Mouse (Mus musculus) bone marrow macrophage, adult 2 months (primary cell): ENCODE measurements around the gene Dll1.

Source experiments
- CTCF ChIP-seq: IDR thresholded peaks from 2 replicates; pipeline ENCODE4 v1.5.1; 2012; ENCODE audit warnings: low read depth, mild to moderate bottlenecking, low read length, moderate library complexity
- POLR2A ChIP-seq: IDR thresholded peaks from 2 replicates; pipeline ENCODE4 v1.6.1; 2012; ENCODE audit warnings: mild to moderate bottlenecking, low read depth, low read length, borderline replicate concordance

DNA sequence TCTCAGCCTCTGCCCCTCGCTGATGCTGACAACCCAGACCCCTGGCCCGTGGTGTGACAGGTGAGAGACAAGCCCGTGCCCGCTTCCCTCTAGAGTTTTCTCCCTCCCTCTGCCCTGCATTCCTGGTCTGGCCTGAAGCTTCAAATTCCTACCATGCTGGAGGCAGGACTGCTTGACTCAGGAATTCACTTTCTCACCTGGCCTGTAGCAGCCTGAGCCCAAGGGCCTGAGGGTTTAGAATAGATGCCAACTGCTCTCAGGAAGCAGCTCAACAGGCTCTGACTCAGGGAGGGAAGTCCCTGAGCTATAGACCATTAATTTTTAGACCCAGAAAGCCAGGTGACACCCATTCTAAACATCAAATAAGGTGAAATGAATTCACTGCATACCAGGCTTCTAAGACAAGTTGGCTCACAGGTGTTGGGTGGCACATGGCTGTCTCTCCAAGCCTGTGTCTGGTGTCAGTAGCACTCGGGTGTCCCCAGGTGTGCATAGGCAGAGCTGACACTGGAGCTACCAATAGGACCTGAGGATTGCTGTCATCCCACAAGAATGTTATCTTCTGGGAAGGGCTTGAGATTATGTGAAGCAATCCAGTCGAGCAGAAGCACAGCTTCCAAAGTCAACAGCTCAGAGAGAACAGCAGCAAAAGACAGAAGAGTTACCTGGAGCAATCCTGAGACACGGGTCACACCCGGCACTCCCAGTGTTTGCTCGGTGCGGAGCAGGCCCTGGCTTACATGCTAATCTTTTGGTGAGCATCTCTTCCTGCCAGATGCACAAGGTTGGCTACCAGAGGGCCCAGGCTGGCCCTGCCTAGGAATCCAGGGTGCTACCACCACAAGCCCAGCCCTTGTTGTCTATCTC is 50.5 kb downstream of the Dll1 start:
- no peak for TF ChIP-seq POLR2A
- TF ChIP-seq CTCF: no peak
